Mouse (Mus musculus) bone marrow, adult 2 months (tissue): ENCODE results near the gene Ppm1g.

Experiments used
- CTCF ChIP-seq: fragments of 200-500 bp; IDR thresholded peaks from 2 replicates; pipeline ENCODE4 v1.5.1; 2011; ENCODE audit warnings: low read length, control low read depth; ENCODE audit not compliant: control insufficient read depth, insufficient read depth
- POLR2A ChIP-seq: fragments of 200-500 bp; IDR thresholded peaks from 2 replicates; pipeline ENCODE4 v1.6.1; 2011; ENCODE audit warnings: low read depth, mild to moderate bottlenecking, control low read depth, low read length, borderline replicate concordance; ENCODE audit not compliant: control insufficient read depth

- no peak for TF ChIP-seq CTCF
- no peak for TF ChIP-seq POLR2A
These were observed 30.3 kb downstream of the Ppm1g start for GRCm38 (mm10) chr5:31190201-31190600.
